Mouse (Mus musculus): Measurements from ENCODE around the gene Nipsnap3a. TPM values are rescaled to one million over a fixed set of nuclear protein-coding genes. Genes with fewer than 3 reads are reported as not detected.

Gene Nipsnap3a
- polyA plus RNA-seq (2012; rRNA removed) = not detected in 2 replicates

GRCm38 (mm10) chr4:52989248-52989647 lies at the start of gene Nipsnap3a:
Gene Nipsnap3a, plus strand, starts transcription at chr4:52989272.

DNA sequence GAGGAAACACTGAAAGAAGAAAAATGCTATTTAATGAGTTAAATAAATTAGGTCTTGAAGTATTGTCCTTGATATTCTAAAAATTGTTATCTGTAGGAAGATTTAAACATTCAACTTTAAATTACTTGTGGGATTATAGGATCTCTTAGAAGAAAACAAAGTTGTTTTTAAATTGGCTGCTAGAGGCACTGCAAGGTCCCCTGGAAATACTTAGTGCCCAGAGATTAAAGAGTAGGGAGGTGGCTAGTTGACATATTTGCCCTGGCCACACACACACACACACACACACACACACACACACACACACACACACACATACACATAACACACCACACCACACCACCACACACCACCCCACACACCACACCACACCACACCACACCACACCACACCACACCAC lies 24.8 kb upstream of the Nipsnap3a start, which contains the start of gene Olfr270:
TSS of gene Olfr270 (plus strand) at position 301 of the 400 bp plus-strand sequence.

DNA sequence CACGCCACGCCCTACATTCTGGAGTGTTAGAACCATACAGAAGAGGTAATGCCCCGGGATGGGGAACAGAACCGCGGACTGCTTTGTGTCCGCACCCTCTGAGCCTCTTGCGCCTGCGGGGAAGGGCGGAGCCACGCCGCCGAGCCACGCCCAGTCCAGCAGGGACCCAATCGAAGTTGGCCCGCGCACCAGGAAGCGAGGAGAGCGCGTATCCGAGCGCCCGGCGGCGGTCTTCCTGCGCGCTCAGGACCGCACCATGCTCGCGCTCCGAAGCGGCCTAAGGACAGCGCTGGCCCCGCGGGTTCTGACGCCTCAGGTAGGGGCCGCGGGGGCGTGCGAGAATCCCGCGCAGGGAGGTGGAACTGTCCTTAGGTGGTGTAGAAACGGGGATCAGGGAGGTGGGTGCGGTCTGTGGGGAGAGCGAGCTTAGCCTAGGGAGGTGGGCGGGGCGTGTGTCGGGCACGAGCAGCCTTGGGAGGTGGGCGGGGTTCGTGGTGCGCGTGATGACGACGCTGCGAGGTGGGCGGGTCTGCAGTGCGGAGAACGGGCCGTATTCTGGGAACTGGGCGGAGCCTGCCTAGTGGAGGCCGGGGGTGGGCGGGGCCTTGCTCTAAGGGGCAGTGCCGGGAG lies 22.8 kb downstream of the Nipsnap3a start, which contains the start of gene Nipsnap3b:
TSS of gene Nipsnap3b (plus strand) at position 149 of the 630 bp plus-strand sequence.

Other genes with a start within 250 kb of the Nipsnap3a start
- not detected in 2 replicates for gene Olfr275, start 174.7 kb upstream of the Nipsnap3a start, polyA plus RNA-seq (2012; rRNA removed)
- not detected in 2 replicates for gene Olfr273, start 130.0 kb upstream of the Nipsnap3a start, polyA plus RNA-seq (2012; rRNA removed)
- not detected in 2 replicates for gene Olfr272, start 70.1 kb upstream of the Nipsnap3a start, polyA plus RNA-seq (2012; rRNA removed)
- gene Olfr270, start 24.7 kb upstream of the Nipsnap3a start, polyA plus RNA-seq (2012; rRNA removed) = not detected in 2 replicates
- gene Nipsnap3b, start 22.6 kb downstream of the Nipsnap3a start, polyA plus RNA-seq (2012; rRNA removed) = 30.5 and 36.6 TPM in 2 replicates
- gene Abca1, start 170.6 kb downstream of the Nipsnap3a start, polyA plus RNA-seq (2012; rRNA removed) = 1.9 and 2.1 TPM in 2 replicates